Mouse (Mus musculus) G1E (cell line): ENCODE data around the gene Hist1h2ab.
"Not testable (repeated sequence)": the region's sequence is repeated elsewhere in the genome, so short reads cannot be mapped to it uniquely, and the experiment has no call there.

ENCODE experiments used
- CTCF ChIP-seq: IDR thresholded peaks from 2 replicates; pipeline ENCODE4 v1.5.1; 2012; ENCODE audit warnings: low read depth, low read length, inconsistent platforms, mixed read lengths
- GATA1 ChIP-seq: IDR thresholded peaks from 2 replicates; pipeline ENCODE4 v1.6.1; 2012; ENCODE audit warnings: borderline replicate concordance, low read length, inconsistent platforms, mixed read lengths
- POLR2AphosphoS5 ChIP-seq: IDR thresholded peaks from 2 replicates; pipeline ENCODE4 v1.6.1; 2012; ENCODE audit warnings: low read depth, low read length, inconsistent platforms; ENCODE audit not compliant: insufficient replicate concordance
- TAL1 ChIP-seq: conservative IDR thresholded peaks from 2 replicates; pipeline ENCODE4 v1.6.1; 2012; ENCODE audit warnings: low read depth, low read length, inconsistent platforms, mixed read lengths

DNA sequence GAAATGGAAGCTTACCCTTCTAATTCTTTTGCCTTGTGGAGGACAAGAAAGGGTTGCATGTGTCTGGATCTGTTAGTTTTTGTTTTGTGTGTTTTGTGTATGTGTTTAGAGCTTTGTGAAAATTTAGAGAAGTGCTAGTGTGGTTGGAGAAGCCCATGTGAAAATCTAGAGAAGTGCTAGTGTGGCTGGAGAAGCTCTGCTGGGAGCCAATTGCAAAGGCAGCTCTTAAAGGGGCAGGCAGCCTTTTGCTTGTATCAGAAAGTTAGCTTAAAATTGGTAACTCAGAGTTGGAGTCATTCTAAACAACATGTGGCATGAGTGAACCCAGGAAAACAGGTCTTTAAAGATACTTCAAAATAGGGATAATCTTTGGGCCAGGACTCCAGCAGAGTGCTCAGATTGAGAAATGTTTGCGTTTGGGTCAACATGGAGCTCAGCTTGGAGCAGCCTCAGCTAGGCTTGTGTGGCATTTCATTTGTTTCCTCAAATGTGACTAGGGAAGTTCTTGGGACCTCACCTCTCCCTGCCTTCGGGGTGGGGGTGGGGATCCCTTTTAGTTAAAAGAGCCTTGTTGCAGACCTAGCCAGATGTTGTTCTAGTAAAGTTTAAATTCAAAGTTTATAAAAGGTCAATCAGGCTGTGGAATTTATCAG lies 33.2 kb upstream of the Hist1h2ab start:
- TF ChIP-seq CTCF, GATA1, POLR2AphosphoS5, TAL1: not testable (repeated sequence)
